Mouse (Mus musculus) layer of hippocampus, postnatal 36 days (tissue): ENCODE results near the gene Nlrp5. TPM values are rescaled to one million over a fixed set of nuclear protein-coding genes. Genes with fewer than 3 reads are reported as not detected.
"Not testable (repeated sequence)": the region's sequence is repeated elsewhere in the genome, so short reads cannot be mapped to it uniquely, and the experiment has no call there.

Experiments used
- DNase-seq, 2 experiments: peaks; one replicate each; pipeline ENCODE4 v3.0.0; 2022
- microRNA-seq, 2 experiments: library from miRNA; unstranded; fragments of <30 nt; microRNA quantifications; one replicate each; pipeline ENCODE4 v1.2.0; 2021
- total RNA-seq, 2 experiments: library from RNA; stranded (reverse); gene quantifications; 2 replicates each; pipeline ENCODE4 v1.2.3; 2021

The Nlrp5 gene
- total RNA-seq: under 1 TPM in 1 of 2 experiments, not detected in 1; 0.22 TPM

- DNase-seq: no peak
These were observed at the start of gene Nlrp5 for GRCm38 (mm10) chr7:23385589-23385988. Gene Nlrp5 (plus strand): TSS chr7:23385889.

GRCm38 (mm10) chr7:23358311-23358710 lies 27.4 kb upstream of the Nlrp5 start:
- DNase-seq: not testable (repeated sequence)

DNA sequence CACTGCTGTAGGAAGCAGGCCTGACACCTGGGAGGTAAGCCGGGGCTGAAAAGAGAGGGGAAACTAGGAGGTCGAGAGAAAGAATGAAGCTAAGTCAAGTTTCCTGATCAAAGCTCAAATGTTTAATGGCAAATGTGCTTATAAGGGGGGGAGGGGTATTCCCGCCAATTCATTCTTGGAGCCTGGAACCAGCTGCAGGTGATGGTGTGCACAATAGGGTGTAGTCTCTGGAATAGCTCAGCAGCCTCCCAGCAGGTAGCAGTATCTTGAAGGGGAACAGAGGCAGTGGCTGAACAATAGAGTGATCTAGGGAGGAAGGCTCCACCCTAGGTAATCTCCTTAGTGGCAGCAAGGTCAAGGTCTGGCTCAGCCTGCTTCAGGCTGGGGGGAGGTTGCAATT lies 84.5 kb downstream of the Nlrp5 start:
- not testable (repeated sequence) for DNase-seq

DNA sequence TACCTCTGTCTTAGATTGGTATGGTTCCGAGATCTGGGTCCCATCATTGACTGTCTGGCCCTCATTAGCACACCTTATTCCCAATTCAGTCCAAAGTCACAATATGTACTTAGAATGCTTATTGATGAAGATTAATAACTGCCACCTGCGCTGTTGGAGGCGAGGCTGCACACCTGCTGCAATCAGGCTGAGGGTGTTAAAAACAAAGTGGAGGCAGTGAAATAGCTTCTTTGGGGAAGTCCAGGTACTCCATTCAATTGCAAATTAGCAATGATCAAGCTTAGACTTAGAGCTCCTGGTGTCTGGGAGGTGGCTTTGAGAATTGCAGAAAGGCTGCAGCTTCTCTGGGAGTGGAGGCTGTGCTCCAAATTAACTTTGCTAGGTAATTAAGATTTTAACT lies 85.1 kb downstream of the Nlrp5 start:
- DNase-seq: not testable (repeated sequence)

DNA sequence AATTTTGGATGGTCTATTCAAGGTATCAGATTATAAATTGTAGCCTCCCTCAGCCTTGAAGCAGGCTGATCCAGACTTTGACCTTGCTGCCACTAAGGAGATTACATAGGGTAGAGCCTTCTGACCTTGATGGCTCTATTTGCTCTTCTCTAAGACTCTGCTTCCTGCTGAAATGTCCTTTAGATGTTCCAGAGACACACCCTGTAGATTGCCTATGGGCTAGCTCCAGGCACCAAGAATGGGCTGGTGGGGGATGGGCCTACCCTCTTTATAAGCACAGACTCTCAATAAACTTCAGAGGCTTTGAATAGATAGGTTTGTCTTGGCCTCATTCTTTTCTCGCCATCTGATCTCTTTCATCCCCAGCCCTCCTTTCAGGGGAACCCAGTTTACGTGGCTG lies 87.2 kb downstream of the Nlrp5 start:
- not testable (repeated sequence) for DNase-seq

Small RNA genes within 50 kb of the gene (microRNA-seq; reads per million reads assigned to microRNA genes)
- gene Gm25196: 0 reads per million in 2 experiments

Other genes starting within 250 kb of the Nlrp5 start
- not detected for gene Gm10662, start 241.4 kb upstream of the Nlrp5 start, total RNA-seq
- gene Vmn1r165, start 168.6 kb upstream of the Nlrp5 start, total RNA-seq: not detected
- not detected for gene Vmn1r166, start 134.2 kb upstream of the Nlrp5 start, total RNA-seq
- gene Gm6902, start 107.0 kb upstream of the Nlrp5 start, total RNA-seq: not detected
- gene Nlrp4e, start 84.7 kb upstream of the Nlrp5 start, total RNA-seq: not detected
- gene Vmn1r167, start 121.3 kb downstream of the Nlrp5 start, total RNA-seq: not detected
- gene Vmn1r168, start 153.8 kb downstream of the Nlrp5 start, total RNA-seq: not detected
- gene Vmn1r169, start 189.6 kb downstream of the Nlrp5 start, total RNA-seq: not detected
- gene Vmn1r170, start 220.3 kb downstream of the Nlrp5 start, total RNA-seq: not detected
- not detected for gene Vmn1r171, start 244.8 kb downstream of the Nlrp5 start, total RNA-seq